Mouse (Mus musculus): ENCODE data around the gene H2-Eb2.

The H2-Eb2 gene

GRCm38 (mm10) chr17:34362954-34363546 lies 37.6 kb downstream of the H2-Eb2 start:
- DNase-seq (ENCODE audit: low spot score): no peak

DNA sequence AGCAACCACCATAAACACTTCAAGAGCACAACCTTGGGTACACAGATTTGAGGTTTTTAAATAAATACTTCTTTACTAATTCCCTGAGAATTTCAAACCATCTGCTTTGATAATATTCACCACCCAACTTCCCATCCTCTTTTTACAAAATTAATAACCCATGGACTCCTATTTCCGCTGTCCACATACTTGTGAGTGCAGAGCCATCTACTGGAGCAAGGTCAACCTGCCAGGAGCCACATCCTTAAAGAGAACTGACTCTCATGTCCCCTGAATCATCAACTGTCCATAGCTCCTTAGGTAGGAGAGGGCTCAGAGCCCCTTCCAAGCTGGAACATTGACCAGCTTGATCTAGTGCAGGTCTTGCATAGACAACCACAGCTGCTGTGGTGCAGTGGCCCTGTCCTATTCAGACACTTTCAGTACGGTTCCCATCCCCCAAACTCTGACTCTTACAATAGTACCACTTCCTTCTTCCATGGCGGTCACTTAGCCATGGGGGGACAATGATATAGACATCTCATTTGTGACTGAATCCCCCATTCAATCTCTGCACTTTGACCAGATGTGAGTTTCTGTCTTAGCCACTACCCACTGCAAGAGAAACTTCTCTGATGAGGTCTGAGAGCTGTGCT lies 38.3 kb downstream of the H2-Eb2 start:
- DNase-seq (ENCODE audit: low spot score): no peak

GRCm38 (mm10) chr17:34365031-34365430 lies 39.6 kb downstream of the H2-Eb2 start:
- DNase-seq (ENCODE audit: low spot score): no peak

DNA sequence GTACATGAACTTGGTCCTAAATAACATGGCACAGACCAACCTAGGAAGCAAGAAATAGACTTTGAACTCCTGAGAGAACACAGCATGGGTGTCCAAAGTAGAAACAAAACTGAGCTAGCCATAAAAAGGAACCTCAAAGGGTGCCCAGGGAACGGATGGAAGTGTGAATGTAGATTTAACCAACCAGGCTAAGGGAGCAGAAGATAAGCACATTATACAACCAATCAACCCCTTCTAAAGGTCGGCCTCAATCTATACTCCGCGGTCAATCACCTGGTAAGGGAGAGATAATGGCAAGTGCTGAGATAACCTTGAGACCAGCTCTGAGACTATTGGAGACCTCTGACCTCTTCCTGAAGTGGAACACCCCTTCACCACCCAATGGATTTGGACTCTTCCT lies 45.1 kb downstream of the H2-Eb2 start:
- no peak for DNase-seq (ENCODE audit: low spot score)

DNA sequence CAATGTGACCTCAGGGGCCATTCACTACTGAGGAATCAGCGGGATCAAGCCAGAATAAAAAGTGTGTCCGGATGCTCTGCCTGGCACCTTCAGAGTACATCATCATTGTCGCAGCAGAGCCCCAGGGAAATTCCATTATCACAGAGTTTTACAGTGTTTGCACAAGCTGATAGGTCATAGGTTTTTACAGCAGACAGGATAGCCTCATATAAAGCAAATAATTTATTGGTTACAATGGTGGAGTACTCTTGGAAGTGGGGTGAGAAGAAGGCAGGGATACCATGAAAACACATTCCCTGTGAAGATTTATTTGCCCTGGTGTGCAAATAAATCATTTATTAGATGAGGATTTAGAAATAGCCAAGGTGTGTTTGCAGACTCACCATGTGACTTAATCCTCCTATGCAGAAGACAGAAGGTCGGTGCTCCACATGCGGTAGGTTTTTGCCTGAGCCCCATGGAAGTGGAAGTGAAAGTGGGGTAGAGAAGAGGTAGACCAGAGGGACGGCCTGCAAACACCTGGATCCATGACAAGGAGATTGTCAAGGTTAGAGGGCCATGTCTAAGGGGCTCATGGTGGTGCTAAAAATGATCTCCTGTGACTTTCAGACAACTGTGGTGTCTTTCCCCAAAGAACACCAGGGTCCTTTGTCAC lies 47.7 kb downstream of the H2-Eb2 start:
- DNase-seq (ENCODE audit: low spot score): no peak

GRCm38 (mm10) chr17:34376847-34377246 lies 51.4 kb downstream of the H2-Eb2 start, which contains the start of gene Btnl1:
Gene Btnl1 (plus strand): TSS chr17:34377132.
- no peak for DNase-seq (ENCODE audit: low spot score)

- no peak for DNase-seq (ENCODE audit: low spot score)
Measured at GRCm38 (mm10) chr17:34377450-34378209, 52.2 kb downstream of the H2-Eb2 start.

DNA sequence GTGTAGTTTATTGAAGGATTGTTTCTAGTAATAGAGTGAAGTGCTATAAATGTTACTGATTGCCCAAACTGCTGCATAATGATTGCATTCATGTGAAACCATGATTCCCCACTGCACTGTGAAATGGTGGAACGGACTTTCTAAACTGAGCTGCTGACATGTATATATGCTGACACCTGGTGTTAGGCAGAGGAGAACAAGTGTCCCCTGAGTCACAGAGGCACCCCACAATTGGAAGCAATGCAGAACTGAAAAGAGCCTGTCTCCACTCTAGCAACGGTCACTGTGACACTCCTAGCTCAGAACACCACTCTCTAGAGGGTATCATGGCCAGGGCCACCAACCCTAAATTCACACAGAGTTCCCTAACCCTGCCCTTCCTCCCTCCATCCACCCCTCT lies 53.3 kb downstream of the H2-Eb2 start:
- no peak for DNase-seq (ENCODE audit: low spot score)

DNA sequence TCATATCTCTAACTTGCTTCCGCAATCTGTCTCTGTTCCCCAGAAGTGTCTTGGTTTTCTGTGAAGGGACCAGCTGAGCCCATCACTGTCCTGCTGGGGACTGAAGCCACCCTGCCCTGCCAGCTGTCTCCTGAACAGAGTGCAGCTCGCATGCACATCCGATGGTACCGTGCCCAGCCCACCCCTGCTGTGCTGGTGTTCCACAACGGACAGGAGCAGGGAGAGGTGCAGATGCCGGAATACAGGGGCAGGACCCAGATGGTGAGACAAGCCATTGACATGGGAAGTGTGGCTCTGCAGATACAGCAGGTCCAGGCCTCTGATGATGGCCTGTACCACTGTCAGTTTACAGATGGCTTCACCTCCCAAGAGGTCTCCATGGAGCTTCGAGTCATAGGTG lies 54.0 kb downstream of the H2-Eb2 start:
- no peak for DNase-seq (ENCODE audit: low spot score)

DNA sequence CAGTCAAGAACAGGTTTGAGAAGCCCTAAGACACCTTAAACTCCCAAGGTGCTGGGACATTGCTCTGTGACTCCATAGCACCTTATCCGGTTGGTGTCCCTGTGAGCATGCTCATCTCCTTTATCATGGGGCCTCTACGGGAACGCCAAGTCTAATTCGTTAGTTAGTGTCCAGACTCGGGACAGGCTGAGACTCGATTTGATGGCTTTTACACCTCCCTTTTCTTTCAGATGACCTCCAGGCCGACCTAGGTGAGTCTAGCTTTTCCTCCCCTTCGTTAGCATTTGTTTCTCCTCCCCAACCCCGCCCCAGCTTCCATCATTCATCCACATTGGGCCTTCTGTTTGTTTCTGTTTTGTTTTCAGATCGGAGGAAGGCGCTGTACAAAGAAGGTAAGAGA lies 56.4 kb downstream of the H2-Eb2 start:
- DNase-seq (ENCODE audit: low spot score): no peak

GRCm38 (mm10) chr17:34383212-34383611 lies 57.7 kb downstream of the H2-Eb2 start:
- no peak for DNase-seq (ENCODE audit: low spot score)

DNA sequence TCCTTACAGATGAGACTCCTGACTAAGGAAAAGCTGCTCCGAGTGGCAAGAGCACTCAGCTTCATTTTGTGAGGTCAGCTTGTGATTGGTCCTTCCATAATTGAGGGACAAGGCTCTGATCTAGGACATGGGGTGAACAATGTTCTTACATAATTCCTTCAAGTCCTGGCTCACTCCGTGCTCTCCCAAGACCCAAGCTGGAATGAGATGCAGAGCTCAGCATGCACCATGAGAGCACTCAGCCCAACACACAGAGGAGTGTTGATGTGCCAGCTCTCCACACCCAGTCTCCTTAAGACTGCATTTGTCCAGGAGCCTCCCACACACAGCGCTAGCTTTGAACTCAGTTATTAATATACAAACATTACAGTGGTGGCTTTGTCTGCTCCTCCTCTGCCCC lies 59.2 kb downstream of the H2-Eb2 start:
- DNase-seq (ENCODE audit: low spot score): no peak

- no peak for DNase-seq (ENCODE audit: low spot score)
Measured at GRCm38 (mm10) chr17:34386656-34387055, 61.2 kb downstream of the H2-Eb2 start.

- no peak for DNase-seq (ENCODE audit: low spot score)
Measured at GRCm38 (mm10) chr17:34388513-34388912, 63.0 kb downstream of the H2-Eb2 start.
